Mouse (Mus musculus) common myeloid progenitor, adult 5-6 weeks (primary cell): ENCODE measurements at regions not wholly inside any gene's neighbourhood (a gene's known extent, or its start where the extent isn't known, plus 50 kb on each side); places are given as distances from the start of the nearest gene placed in this dataset.

ENCODE experiments used
- ATAC-seq: replicated peaks from 2 replicates; pipeline ENCODE4 v1.8.0; 2016; ENCODE audit warnings: low read depth, mild to moderate bottlenecking, moderate TSS enrichment, inconsistent platforms; ENCODE audit not compliant: poor library complexity, severe bottlenecking

DNA sequence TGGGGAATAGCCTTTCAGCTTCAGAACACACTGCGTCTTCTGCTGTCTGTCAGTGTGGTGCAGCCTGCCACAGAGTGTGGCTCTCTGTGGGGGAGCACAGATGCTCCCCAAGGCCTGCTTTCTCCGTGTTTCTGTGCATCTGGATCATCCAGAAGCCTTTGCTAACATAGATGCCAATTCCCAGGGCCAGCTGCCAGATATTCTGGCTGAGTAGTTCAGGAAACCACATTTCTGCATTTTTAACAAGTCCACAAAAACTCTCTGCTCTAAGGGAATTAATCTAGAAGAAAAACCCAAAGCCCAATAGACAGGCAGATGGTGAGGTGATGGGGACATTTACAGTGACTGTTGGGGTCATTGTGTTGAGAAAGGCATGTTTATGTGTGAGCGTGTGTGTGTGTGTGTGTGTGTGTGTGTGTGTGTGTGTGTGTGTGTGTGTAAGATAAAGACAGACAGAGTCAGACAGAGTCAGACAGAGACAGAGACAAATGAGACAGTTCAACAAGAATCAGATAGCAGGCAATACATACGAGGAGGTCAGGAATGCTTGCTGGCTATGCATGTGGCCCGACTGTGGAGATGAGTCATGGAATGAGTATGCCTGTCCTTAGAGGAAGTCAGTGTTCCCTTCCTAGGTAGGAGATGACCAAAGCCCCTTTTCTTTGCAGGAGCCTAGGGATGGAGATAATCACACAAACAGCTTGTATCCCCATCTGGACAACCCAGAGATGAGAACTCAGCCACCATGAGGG is 176.3 kb upstream of the Spaca1 start:
- no peak for ATAC-seq

- no peak for ATAC-seq
Measured at GRCm38 (mm10) chr4:34226886-34227285, 176.9 kb upstream of the Spaca1 start.

GRCm38 (mm10) chr4:34227611-34228010 is 177.6 kb upstream of the Spaca1 start:
- ATAC-seq = no peak

GRCm38 (mm10) chr4:34231270-34231669 is 181.3 kb upstream of the Spaca1 start:
- peak; percentile 100 for ATAC-seq

DNA sequence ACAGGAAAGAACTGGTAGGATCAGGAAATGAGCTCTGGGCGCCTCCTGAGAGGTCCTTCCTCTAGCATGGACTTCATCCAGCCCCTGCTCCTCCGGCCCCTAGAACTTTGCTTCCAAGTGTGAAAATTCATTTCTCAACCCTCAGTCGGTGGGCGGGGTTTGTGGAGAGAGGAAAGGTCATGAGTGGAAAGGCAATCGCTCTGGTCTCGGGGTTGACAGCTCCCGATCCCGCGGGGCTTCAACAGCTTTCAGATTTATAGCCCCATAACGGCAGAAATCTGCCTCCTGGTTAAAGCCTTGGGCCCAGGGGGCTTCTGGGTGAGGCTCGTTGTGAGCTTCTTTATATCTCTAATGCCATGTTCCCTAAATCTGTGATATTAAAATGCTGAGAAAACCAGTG is 184.2 kb upstream of the Spaca1 start:
- ATAC-seq = no peak

DNA sequence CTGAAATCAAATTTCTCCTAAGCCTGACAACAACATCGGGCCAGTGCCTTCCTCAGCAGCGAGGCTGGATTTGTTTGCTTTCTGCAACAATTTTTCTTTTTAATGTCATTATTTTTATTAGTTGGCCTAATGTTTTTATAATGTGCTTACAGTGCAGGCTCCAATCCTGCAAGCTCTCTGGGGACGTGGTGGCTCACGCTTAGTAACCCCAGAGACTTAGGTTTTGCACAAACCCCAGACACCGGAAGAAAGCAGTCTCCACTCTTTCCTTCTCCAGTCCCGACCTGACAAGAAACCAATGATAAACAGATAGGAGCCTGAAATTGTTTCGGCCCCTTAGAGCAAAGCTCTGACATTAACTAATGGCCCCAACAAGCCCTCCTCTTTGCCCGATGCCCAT is 184.7 kb upstream of the Spaca1 start:
- ATAC-seq = no peak

- no peak for ATAC-seq
Measured at GRCm38 (mm10) chr4:34237791-34238190, 187.8 kb upstream of the Spaca1 start.

- ATAC-seq = no peak
Measured at GRCm38 (mm10) chr4:34239624-34240023, 189.6 kb upstream of the Spaca1 start.

- no peak for ATAC-seq
Measured at GRCm38 (mm10) chr4:34241060-34241571, 191.1 kb upstream of the Spaca1 start.

DNA sequence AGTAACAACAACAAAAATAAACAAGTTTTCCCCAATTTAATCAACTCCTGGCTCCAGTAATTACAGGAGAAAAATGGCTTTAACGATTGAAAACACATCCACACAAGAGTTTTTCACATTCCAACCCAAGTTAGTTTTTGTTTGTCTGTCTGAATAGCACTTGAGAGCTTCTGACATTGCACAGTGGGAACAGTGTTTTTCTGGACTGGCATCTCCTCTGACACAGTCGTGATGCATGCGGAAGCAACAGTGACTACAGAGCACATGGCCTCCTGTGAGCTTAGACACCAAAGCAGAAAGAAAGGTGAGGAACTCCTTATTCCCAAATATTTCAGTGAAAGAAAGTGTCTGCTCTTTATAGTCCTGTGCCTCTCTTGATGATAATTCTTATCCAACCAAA is 191.7 kb upstream of the Spaca1 start:
- no peak for ATAC-seq

DNA sequence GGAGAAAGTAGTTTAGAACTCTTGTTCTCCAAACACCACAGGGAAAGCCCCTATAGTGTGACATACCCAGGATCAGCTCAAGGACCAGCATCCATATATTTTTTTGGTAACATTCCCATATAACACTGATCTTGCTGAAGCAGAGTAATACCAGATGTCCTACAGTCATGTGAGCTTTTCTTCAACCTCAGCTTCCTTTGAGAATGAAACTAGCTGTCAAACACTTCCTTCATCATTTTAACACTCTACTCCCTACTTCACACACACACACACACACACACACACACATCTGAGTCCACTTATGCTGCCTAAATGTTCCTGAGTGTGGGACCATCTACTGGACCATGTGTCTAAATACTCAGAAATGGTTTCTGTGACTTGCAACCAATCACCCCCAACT is 209.5 kb upstream of the Spaca1 start:
- ATAC-seq = no peak

GRCm38 (mm10) chr4:34260468-34260867 is 210.5 kb upstream of the Spaca1 start:
- no peak for ATAC-seq

DNA sequence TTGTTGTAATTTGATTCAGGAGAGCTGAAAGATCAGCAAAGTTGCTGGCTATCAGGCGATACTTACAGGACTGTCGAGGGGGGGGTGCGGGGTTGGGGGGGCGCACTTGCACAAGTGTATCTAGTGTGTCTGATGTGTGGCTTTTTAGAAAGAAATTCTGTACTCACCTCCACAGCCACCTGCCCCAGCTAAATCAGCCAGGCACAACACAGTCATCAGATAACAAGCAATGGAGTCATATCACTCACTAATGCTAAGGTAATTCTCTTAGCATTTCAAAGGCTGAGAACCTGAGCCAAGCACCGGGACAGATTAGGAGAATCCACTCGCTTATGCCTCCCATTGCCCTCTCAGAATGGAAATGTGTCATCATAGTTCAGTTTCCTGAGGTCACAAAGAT is 211.8 kb upstream of the Spaca1 start:
- no peak for ATAC-seq

DNA sequence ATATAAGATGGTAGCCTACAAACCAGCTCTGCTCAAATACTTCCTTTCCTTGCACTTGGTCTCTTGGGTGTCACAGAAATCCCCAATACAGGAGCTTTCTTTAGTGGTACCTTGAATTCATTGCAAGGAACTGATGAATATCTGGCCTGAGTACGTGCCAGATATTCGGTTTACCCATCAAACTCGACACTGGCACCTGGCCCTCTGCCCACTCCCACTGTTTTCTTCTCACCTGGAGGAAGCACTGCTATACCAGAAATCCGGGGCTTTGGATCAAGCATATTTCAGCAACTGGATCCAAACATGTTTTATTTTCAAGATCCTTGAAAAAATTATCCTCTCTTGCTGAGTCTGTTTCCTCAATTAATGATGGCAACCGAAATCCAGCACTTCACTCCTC is 214.4 kb upstream of the Spaca1 start:
- ATAC-seq = no peak

DNA sequence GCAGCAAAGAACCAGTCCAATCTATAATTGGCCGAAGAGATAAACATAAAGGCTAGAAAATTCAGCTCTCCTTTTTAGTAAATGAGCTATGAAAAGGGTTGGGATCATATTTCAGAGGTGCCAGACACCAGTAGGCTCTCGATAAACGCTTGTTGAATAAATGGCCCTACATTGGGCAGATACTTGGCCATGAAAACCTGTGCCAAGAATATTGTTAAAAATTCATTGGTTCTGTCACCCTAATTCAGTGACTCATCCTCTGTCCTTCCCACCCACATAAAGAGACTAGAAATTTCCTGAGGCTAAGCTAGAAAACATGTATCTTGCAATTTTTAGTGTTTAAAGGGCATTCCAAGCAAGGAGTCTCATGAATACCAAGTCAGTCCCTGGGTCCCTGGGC is 224.3 kb upstream of the Spaca1 start:
- ATAC-seq = no peak

DNA sequence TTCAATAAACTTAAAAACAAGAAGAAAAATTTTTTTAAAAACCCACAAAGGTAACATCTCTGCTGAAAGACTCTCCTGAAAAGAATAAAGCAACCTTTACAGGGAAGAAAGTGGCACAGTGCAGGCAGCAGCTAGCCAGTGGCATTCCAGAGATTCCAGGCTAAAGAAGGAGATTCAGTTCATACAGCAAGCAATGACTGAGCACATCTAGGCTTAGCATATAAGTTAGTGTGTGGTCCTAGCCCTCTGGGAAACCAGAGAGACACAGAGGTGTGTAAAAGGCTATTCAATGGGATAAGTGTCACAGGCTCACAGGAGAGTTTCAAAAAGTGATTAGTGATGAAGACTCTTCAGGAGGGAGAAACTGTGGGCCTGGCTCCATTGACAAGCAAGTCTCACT is 225.4 kb upstream of the Spaca1 start:
- no peak for ATAC-seq

- ATAC-seq = no peak
Measured at GRCm38 (mm10) chr4:34302504-34303108, 248.1 kb upstream of the Akirin2 start.

DNA sequence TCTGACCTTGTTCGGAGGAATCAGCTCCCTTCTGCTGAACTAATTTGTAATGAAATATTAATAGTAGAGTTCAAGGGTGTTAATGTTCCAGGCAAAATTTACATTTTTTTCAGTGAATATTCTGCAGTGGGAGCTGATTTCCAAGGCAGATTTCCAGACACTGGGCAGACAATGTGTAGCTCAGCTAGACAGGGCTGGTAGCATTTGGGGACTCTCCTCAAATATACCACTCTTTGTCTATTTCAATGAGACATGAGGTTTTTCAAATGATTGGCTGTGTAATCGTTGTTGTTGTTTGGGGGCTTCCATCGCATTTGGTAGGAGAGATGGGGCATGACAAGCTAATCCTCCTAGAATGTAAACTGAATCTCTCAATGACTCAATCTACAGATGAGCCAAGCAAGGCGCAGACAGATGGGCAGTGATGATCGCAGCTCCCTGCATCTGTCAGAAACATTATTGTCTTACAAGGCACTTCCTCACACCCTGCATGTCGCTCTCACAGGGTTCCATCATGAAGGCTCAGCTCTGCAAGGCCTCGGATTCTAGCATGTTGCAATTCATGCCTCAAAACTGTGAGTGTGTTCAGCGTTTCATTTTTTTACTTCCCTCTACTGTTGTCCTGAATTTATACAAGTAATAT is 241.7 kb upstream of the Akirin2 start:
- no peak for ATAC-seq

DNA sequence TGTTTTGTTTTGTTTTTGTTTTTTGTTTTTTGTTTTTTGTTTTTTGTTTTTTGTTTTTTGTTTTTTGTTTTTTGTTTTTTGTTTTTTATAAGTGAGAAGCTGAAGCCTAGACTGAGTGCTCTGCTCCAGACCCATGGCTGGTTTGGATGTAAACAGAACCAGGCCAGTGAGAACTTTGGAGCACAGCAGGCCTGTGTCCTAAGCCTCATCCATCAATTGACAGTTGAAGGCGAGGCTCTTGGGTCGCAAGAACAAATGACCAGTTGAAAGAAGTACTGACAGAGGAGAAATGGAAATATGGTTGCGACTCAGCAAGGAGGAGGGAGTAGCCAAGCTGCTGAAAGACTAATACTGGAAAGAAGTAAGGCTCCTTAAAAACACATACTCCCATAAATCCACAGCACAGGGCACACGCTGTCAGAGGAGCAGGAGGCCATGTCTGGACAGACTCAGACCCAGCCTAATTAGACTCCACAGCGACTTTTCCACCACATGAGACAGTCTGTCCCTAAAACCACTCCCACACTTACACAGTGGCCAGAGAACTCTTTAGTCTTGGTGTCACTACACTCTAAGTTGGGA is 240.6 kb upstream of the Akirin2 start:
- no peak for ATAC-seq

DNA sequence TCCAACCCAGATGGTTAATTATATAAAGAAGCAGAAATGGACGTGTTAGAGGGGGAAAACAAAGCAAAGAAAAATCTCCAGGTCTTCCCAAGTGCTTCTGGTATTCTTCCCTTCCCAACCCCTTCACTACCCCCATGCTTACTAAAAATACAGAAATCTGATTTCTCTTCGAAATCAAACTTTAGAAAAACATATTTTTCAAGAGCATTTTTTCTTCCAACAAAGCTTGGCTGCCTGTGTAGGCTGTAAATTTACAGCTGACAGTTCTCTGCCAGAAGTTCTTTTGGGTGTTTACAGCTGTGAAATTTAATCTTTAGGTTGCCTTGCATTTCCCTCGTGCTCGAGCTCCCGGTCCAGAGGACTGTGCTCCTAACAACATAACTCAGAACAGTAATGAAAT is 234.9 kb upstream of the Akirin2 start:
- ATAC-seq = no peak

DNA sequence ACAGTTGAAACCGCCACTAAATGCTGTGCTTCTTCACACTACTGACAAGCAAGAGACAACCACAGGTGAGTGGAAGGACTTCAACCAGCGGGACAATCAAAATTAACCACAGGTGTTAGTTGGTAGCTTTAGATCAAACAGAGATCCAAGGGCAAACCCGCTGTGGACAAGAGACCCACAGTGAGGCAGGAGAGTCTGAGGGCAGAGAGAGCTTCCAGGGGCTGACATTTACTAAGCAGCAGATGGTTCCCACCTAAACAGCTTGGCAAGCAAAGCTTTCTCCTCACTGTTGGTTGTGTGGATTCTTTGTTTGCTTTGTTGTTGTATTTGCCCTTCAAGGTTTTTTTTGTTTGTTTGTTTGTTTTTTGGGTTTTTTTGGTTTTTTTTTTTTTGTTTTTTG is 227.9 kb upstream of the Akirin2 start:
- no peak for ATAC-seq
